Mouse (Mus musculus) adrenal gland (tissue): ENCODE data around the gene Clec10a.

Source experiments
- intact Hi-C: fragments of 180-260 bp; cut with DNase I; formaldehyde crosslinking; loops from one replicate; pipeline ENCODE4 v1.15.1; 2025

Gene Clec10a

DNA sequence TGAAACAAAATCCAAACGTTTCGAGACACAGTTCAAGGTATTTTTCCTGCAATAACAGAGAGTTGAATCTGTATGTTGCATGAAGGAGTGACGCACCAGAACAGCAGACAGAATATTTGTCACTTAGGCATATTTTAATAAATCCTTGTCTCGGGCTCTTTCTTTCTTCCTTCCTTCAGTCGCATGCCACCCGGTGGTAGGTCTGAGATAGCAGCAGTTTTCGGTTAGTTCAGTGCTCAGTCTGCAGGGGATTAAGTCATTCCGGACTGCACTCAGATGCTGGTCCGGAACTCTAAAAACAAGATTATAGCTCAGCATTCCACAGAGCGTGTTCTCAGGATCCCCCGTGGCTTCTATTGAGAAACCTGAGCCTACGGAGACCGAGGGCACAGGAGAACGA lies 23.4 kb downstream of the Clec10a start:
- intact Hi-C loops, result loop anchor here (5.0 kb wide), 2 partner anchors 33 to 122 kb away; partner anchors contain the start of gene Slc16a11

- intact Hi-C loops, result no loop called here
Measured at GRCm38 (mm10) chr11:70180496-70180895, 24.5 kb downstream of the Clec10a start.

GRCm38 (mm10) chr11:70185120-70185519 lies 29.1 kb downstream of the Clec10a start:
- intact Hi-C loops, result no loop called here

GRCm38 (mm10) chr11:70189319-70190134 lies 33.5 kb downstream of the Clec10a start:
- intact Hi-C loops, result no loop called here

- intact Hi-C loops, result no loop called here
Measured at GRCm38 (mm10) chr11:70191188-70191587, 35.2 kb downstream of the Clec10a start.

DNA sequence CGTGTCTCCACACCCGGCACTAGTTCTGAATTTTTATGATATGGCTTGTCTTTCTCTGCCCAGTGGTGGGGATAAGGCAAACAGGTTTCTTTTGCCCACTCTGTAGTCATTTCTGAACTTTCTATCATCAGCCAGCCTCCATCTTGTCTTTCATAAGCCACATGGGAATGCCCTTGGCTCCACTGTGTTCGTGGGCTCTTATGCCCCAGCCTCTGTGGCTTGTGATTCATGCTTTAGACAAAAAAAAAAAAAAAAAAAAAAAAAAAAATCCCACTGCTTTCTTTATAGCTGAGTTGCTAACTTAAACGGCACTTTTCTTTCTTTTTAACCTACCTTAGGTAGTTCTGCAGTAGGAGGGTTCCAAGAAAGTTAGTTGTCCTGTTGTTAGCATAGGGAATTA lies 36.2 kb downstream of the Clec10a start:
- intact Hi-C loops, result no loop called here

DNA sequence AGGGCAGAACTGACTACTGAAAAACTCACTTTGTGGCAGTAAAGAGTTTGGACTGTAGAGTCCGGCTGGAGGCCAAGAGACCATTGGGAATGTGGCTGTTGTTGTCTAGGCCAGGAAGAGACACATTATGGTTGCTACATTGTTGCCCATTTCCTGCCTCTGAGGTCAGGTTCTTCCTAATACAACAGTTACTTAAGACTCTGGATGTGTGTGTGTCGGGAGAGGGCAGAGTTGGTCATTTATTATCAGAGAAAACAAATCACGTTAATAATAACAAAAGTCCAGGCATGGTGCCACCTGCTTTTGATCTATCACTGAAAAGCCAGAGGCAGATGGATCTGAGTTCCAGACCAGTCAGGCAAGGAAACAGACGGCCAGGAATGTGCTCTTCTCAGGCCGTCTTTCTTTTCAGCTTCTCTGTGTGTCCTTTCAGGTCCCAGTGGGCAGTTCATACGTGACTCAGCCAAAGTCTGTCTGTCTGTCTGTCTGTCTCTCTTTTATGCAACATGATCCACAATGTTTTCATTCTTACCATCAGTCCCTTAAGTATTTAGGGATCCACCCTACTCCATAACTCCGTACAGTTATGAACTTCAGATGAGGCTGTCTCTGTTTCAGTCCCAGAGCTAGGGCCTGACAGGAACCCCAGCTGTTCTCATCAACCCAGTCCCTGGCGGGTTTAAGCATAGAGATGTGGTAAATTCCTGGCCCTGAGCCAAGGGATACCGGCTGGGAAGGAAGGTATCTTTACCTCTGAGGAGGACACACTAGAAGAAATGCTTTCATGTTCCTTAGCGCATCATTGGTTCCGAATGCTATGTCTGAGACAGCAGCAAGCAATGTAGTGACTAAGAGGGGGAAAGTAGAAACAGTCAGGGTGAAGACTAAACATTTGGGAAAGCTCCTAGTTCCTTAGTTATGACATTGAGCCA lies 37.6 kb downstream of the Clec10a start:
- intact Hi-C loops, result no loop called here

- intact Hi-C loops, result no loop called here
Measured at GRCm38 (mm10) chr11:70198332-70198731, 42.3 kb downstream of the Clec10a start.

DNA sequence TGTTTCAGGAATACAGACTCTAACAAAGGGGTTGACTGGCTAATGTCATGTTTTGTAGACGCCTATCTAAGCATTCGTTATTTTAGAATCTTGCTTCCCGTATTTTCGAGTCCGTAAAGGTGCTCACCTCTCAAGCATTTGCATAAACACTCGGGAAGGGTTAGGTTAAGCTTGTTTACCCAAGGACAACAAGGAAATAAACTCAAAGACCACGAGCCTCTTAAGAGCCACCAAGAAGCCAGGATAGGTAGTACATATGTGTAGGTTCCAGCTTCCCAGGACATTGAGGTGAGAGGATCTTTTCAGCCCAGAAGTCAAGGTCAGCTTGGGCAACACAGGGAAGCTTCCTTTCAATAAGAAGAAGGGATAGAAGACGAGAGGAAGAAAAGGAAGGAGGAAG lies 43.1 kb downstream of the Clec10a start:
- intact Hi-C loops, result no loop called here

DNA sequence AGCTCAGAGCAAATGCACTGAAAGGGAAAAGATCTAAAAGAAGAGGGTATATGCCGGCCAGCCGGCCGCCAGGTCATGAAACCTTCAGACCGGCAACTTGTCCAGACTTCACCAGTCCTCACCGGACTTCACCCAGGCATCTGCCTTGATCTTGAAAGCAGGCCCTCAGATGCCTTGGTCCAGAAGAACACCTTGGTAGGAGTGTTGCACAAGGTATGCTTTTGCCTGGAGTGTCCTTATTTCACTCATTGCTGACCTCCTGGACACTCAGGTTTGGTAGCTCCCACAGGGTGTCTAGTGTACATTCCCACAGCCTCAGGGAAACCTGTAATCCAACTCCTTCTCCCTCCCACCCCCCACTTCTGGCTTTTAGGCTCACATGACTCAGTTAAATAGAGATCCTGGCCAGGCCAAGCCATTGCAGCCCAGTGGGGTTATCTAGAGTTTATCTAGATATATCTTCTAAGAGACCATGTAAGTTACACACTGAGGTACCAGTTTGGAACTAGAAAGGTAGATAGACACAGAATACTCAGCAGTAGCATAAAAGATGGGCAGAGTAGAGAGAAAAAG lies 44.1 kb downstream of the Clec10a start:
- intact Hi-C loops, result loop anchor here (2.0 to 5.0 kb wide), 2 partner anchors 125 to 143 kb away; no protein-coding TSS in a partner anchor

GRCm38 (mm10) chr11:70201691-70202090 lies 45.7 kb downstream of the Clec10a start:
- intact Hi-C loops, result loop anchor here (2.0 to 5.0 kb wide), 2 partner anchors 127 to 144 kb away; no protein-coding TSS in a partner anchor

GRCm38 (mm10) chr11:70206801-70207200 lies 50.8 kb downstream of the Clec10a start:
- intact Hi-C loops, result no loop called here

DNA sequence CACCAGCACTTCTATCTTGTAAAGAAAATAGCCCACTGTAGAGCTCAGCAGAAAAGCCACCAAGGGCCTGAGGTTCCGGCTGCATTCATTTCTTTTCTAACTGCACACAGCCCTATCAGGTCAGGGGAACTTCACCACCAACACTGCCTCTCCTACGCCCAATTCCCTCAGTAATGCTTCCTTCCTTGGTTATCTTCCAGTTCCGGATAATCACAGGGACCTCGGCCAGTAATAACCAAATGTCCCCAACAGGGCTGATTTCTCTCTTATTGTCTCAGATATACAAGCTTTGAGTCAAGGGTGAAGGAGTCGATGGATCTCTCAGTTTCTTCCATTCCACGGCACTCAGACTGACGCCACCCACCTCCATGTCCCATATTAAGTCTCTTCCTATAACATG lies 51.3 kb downstream of the Clec10a start:
- intact Hi-C loops, result no loop called here

- intact Hi-C loops, result no loop called here
Measured at GRCm38 (mm10) chr11:70208778-70209388, 52.9 kb downstream of the Clec10a start.

- intact Hi-C loops, result loop anchor here (5.0 to 10.0 kb wide), 2 partner anchors 33 to 276 kb away; partner anchors contain the start of gene Ybx2
Measured at GRCm38 (mm10) chr11:70210681-70211080, 54.7 kb downstream of the Clec10a start.

DNA sequence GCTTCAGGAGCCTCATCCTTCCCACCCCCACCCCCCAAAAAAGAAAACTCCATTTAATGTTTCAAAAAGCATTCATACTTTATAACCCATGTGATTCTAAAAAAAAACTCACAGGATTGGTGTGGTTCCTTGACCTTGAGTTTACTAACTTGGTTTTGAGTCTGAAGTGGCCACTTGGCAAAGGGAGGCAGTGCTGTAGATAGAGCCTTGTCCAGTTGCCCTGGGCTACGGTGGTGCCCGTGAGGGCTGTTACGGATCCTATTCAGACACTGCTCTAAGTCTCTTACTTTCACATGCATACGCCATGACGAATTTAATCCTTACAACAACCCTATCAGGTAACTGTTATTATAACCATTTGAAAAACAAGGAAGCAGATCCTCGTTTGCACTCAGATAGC lies 56.0 kb downstream of the Clec10a start:
- intact Hi-C loops, result loop anchor here (2.0 to 10.0 kb wide), 3 partner anchors 35 to 277 kb away; partner anchors contain the start of genes Asgr1 and Ybx2

DNA sequence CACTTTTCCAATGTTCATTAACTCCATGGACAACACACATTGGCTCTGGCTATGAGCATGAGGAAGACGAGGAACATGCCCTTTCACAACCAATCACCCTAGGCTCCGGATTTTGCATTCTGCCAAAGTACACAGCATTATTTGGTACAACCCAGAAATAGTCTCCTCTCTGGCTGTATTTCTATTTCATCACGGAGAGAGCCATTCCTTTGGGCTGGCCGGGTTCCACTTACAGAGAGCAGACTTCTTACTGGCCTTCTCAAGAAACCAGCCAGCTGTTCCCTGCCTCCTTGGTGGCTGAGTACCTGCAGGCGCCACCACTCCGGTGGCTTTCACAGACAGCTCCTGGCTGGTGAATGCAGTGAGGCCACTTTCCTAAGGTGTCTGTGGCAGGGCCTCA lies 56.4 kb downstream of the Clec10a start, which contains the start of gene Slc16a11:
Gene Slc16a11 (plus strand): TSS at position 330 of the 400 bp plus-strand sequence.
- intact Hi-C loops, result loop anchor here (2.0 to 10.0 kb wide), 3 partner anchors 35 to 278 kb away; partner anchors contain the start of genes Asgr1 and Ybx2

DNA sequence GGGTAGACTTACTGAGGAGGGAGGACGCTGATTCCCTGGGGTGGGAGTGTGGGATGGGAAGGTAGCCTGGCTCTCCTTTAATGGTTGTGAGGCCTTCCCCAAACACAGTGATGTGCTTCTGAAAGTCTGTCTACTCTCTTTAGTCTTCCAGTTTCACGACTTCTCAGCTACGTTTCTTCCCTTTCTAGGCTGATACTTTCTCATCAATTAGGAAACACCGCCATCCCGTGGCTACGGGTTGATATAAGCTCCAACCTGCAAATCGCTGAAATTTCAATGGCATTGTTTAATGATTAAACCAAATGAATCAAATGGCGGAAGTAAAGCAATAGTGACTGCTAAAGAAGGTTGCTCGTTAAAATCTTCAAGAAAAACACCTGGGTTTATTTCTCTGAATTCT lies 56.9 kb downstream of the Clec10a start:
- intact Hi-C loops, result loop anchor here (2.0 to 10.0 kb wide), 3 partner anchors 36 to 278 kb away; partner anchors contain the start of genes Asgr1 and Ybx2

DNA sequence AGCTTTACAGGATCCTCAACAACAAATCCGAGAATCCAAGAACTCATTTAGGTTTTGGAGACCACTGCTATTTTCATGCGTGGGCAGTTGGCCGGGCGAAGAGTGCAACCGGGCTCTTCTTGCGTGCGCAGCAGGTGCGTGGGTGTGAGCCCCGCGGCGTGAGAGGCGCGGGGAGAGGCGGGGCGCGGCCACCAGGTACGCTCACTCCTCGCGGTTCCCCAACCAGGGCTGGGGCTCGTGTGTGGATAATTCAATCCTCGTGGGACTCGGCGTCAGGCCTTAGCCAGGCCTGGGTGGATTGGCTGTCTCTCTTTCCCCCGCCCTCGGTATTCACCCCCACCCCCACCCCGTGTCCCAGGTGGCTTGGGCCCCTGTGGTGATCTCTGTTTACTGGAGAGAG lies 57.7 kb downstream of the Clec10a start:
- intact Hi-C loops, result loop anchor here (2.0 to 10.0 kb wide), 3 partner anchors 36 to 279 kb away; partner anchors contain the start of genes Asgr1 and Ybx2

DNA sequence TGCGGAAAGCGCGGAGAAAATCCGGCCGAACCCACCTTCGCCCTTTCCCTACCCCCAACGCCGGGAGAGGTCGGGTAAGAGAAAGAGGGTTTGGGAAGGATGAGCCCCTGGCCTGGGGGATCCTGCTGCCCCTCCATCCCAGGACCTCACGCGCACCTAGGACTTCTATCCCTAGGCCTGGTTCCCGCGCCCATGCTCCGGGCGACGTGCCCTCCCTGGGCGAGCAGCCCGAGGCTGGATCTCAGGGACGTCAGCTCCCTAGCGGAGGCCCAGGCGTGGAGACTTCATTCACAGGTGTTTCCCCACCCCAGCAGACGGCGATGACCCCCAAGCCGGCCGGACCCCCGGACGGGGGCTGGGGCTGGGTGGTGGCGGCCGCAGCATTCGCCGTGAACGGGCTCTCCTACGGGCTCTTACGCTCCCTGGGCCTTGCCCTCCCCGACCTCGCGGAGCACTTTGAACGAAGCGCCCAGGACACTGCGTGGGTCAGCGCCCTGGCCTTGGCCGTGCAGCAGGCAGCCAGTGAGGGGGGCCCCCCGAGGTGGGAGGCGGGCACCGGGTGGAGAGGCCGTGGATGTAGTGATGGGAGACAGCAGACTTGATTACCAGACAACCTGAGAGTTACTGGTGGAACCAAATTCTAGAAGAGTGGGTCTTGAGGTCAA lies 58.3 kb downstream of the Clec10a start:
- intact Hi-C loops, result loop anchor here (5.0 to 10.0 kb wide), 2 partner anchors 37 to 280 kb away; partner anchors contain the start of gene Ybx2
